Mouse (Mus musculus) heart, postnatal 0 days (tissue): ENCODE data around the gene Foxp1. TPM values are rescaled to one million over a fixed set of nuclear protein-coding genes. Genes with fewer than 3 reads are reported as not detected.

Experiments used
- ATAC-seq: fragments of 200-750 bp; cut with Nextera tagmentation; 2 replicates; pipeline ENCODE4 v1.8.0; 2017; ENCODE audit warnings: low read depth, moderate number of reproducible peaks, moderate library complexity; ENCODE audit not compliant: insufficient read depth
- DNase-seq: peaks from one replicate; pipeline ENCODE4 v3.0.0-alpha.2; 2016; ENCODE audit warnings: low spot score
- H3K27ac ChIP-seq: fragments of 300-500 bp; sonication (generic); 2 replicates; pipeline ENCODE4 v1.5.1; 2014; ENCODE audit warnings: low read depth, mild to moderate bottlenecking
- H3K27me3 ChIP-seq: fragments of 300-500 bp; sonication (generic); 2 replicates; pipeline ENCODE4 v1.6.1; 2014; ENCODE audit warnings: low read length, mixed read lengths; ENCODE audit not compliant: control insufficient read depth, insufficient read depth
- H3K36me3 ChIP-seq: fragments of 300-500 bp; sonication (generic); replicated peaks from 2 replicates; pipeline ENCODE4 v1.6.1; 2014; ENCODE audit warnings: low read length, mixed read lengths; ENCODE audit not compliant: control insufficient read depth, insufficient read depth
- H3K4me1 ChIP-seq: fragments of 300-500 bp; sonication (generic); 2 replicates; pipeline ENCODE4 v1.6.1; 2014; ENCODE audit warnings: antibody characterized with exemption; ENCODE audit not compliant: control insufficient read depth, insufficient read depth
- H3K4me2 ChIP-seq: fragments of 300-500 bp; sonication (generic); 2 replicates; pipeline ENCODE4 v1.6.1; 2014; ENCODE audit warnings: low read depth, mild to moderate bottlenecking, low read length, moderate library complexity
- H3K4me3 ChIP-seq: fragments of 300-500 bp; sonication (generic); 2 replicates; pipeline ENCODE4 v1.5.1; 2014; ENCODE audit warnings: low read depth, low read length
- H3K9ac ChIP-seq: fragments of 300-500 bp; sonication (generic); replicated peaks from 2 replicates; pipeline ENCODE4 v1.6.1; 2014; ENCODE audit warnings: low read depth, low read length, mixed read lengths
- H3K9me3 ChIP-seq: fragments of 300-500 bp; sonication (generic); replicated peaks from 2 replicates; pipeline ENCODE4 v1.6.1; 2016; ENCODE audit warnings: low read length; ENCODE audit not compliant: control insufficient read depth
- CTCF ChIP-seq: IDR thresholded peaks from 2 replicates; pipeline ENCODE4 v1.5.1; 2016; ENCODE audit warnings: antibody characterized with exemption, control low read depth, low read depth
- EP300 ChIP-seq: IDR thresholded peaks from 2 replicates; pipeline ENCODE4 v1.6.1; 2016; ENCODE audit warnings: antibody characterized with exemption, low read depth
- WGBS: fragments of 180-500 bp; shearing (Covaris S2); extraction: QIAGEN DNeasy Blood & Tissue Kit; methylation state at CpG from one replicate; pipeline ENCODE4 v1.1.7; 2014; 5-methylcytosine and 5-hydroxymethylcytosine counted together
- polyA plus RNA-seq: library from polyadenylated mRNA; unstranded; fragments of >200 nt; fragmentation: Nextera tagmentation; extraction: Ambion mirVana; gene quantifications from 2 replicates; pipeline ENCODE4 v1.2.1, GENCODE M21; 2015
- total RNA-seq: library from RNA; depleted of rRNA; stranded (reverse); fragments of >200 nt; gene quantifications from 2 replicates; pipeline ENCODE4 v1.2.3, GENCODE M21; 2014; ENCODE audit warnings: low replicate concordance

The Foxp1 gene
- total and polyA plus RNA-seq, 2 experiments from 2014 or later, result 40.7 to 88.1 TPM

DNA sequence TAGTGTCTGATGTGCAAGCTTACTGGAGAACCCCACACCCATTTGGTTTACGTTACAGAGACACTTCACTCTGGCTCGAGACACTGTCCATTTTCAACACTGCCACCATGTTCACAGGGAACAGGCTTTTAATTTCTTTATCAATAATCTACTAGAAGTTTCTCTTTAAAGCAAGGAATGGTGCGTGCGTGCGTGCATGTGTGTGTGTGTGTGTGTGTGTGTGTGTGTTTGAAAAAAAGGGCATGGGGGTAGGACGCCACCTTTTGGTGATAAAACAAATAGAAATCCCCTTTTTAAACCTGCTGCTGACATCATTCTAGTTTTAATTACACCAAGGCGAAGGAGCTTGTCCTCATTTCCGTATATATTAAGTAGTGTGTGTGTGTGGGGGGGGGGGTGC lies 2.8 kb upstream of the Foxp1 start:
- Histone ChIP-seq H3K27me3 (no peaks in the 10 kb centered on the region), H3K36me3 (no peaks in the 10 kb centered on the region; the same call in 1 of the 2 replicates), H3K9ac (no peak overlapping the region), H3K4me1 (no peaks in the 10 kb centered on the region), H3K9me3 (peaks cover 6% of the 10 kb centered on the region; the same call in 1 of the 2 replicates), H3K4me3 (no peak overlapping the region), H3K4me2 (no peak overlapping the region), H3K27ac (no peak overlapping the region)
- WGBS, result 55% methylated on average over 8 of the region's 8 CpGs
- DNase-seq, result peak; percentile 20
- TF ChIP-seq CTCF (peak; percentile 45), EP300 (no peak)
- ATAC-seq, result no peak

DNA sequence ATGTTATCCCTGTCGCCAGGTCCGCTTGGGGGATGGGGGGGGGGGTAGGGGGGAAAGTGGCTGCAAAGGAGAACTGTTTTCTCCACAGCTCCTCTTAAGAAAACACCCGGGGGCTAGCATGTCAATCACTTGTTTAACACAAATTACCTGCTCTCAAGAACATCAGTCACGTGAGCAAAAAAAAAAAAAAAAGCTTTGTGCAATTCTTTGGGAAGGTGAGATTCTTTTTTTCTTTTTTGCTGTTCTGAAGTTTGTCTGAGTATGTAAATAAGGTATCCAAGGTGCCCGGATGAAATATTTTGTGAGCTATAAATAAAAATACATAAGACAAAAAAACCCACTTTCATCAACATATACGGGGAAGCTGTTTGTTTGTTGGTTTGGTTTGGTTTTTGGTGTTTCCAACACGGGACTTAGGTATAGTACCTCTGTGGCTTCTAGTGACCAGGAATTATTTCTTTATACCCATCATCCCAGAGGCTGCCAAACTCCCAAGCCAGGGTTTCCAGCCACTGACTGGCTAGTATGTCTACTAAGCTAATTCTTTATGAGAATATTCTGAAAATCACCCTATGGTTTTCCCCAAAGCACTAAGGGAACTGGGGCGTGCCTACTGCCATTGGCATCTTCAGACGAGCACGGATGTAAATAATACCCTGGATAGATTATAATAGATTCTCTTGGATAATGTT lies 1.3 kb upstream of the Foxp1 start:
- no peak for DNase-seq
- peak overlapping the region; percentile 85 for H3K9ac ChIP-seq
- peak overlapping the region; percentile 99 for H3K27ac ChIP-seq
- no peaks in the 10 kb centered on the region for H3K27me3 ChIP-seq
- H3K4me2 ChIP-seq, result peak overlapping the region; percentile 93
- peak overlapping the region; percentile 72 for H3K4me3 ChIP-seq
- 24% methylated on average over 10 of the region's 10 CpGs for WGBS
- H3K9me3 ChIP-seq, result peaks cover 6% of the 10 kb centered on the region; the same call in 1 of the 2 replicates
- H3K4me1 ChIP-seq, result no peaks in the 10 kb centered on the region
- TF ChIP-seq CTCF (no peak), EP300 (no peak)
- no peak for ATAC-seq
- no peaks in the 10 kb centered on the region; the same call in 1 of the 2 replicates for H3K36me3 ChIP-seq

DNA sequence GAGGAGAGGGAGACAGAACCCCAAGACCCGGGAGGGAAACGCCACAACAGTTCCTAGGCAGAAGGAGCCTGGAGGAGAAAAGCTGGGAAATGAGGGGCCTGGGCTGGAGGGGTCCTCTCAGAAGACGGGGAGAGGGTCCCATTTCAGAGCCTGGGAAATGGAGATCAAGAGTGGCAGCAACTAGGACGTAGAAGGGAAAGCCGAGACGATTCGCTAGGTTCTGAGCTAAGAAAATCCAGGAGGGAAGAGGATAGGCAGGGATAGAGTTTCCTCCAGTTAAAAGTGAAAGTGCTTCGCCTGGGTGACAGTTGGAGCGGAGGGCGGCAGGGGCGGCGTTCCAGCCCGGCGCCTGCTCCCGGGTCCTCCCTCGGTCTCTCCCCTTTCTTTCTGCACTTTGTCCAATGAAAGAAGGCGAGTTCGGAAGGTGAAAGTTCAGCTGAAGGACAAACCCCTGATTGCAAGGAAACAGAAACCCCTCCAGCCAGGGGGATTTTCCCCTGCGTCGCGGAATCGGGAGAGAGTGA lies 650 bp upstream of the Foxp1 start:
- Histone ChIP-seq H3K4me3 (peak overlapping the region; percentile 72), H3K27me3 (no peaks in the 10 kb centered on the region), H3K9me3 (peaks cover 6% of the 10 kb centered on the region; the same call in 1 of the 2 replicates), H3K9ac (peak overlapping the region; percentile 85), H3K36me3 (no peaks in the 10 kb centered on the region; the same call in 1 of the 2 replicates), H3K4me2 (peak overlapping the region; percentile 93), H3K4me1 (no peaks in the 10 kb centered on the region), H3K27ac (peak overlapping the region; percentile 99)
- no peak for TF ChIP-seq CTCF
- TF ChIP-seq EP300, result no peak
- ATAC-seq, result peak; percentile 61
- 0% methylated on average over 21 of the region's 22 CpGs for WGBS
- DNase-seq, result peak; percentile 87

DNA sequence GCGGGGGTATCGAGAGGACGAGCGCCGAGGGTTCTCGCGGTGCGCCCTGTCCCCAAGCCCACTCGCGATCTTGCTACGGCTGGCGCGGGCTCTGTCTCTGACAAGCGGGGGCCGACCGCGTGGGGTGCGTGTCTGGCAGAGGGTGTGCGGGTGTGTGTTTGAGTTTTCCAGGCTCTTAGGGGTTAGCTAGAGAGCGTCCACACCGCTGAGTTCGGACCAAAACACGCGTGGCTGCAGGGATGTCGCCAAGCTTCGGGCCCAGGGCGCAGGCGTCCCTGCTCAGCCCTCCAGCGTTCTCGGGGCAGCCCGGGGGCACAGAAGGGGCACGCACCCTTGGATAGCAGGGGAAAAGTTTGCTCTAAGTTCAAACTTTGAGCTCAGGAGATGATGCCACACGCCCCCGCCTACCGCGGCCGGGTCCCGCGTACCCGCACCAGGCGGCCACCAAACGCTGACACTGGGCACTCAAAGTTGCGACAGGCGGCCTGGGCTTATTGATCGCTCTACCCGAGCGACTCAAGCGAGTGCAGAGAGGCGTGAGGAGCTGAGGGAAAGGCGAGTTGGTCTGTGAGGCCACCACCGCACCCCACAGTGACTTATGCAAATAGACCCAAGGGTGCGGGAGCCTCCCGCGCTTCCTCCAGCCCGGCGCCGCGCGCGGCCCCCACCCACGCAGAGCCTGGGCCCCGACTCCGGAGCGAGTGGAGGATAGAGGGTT lies 721 bp downstream of the Foxp1 start:
- no peaks in the 10 kb centered on the region; the same call in 1 of the 2 replicates for H3K36me3 ChIP-seq
- peak overlapping the region; percentile 93 for H3K4me2 ChIP-seq
- WGBS, result under 1% methylated on average over 64 of the region's 64 CpGs
- H3K27ac ChIP-seq, result peak overlapping the region; percentile 99
- no peak for TF ChIP-seq EP300
- no peak for TF ChIP-seq CTCF
- DNase-seq (peak; percentile 31), ATAC-seq (peak; percentile 10)
- H3K9ac ChIP-seq, result peak overlapping the region; percentile 85
- no peaks in the 10 kb centered on the region for H3K4me1 ChIP-seq
- H3K27me3 ChIP-seq, result no peaks in the 10 kb centered on the region
- no peaks in the 10 kb centered on the region for H3K9me3 ChIP-seq
- peak overlapping the region; percentile 72 for H3K4me3 ChIP-seq

DNA sequence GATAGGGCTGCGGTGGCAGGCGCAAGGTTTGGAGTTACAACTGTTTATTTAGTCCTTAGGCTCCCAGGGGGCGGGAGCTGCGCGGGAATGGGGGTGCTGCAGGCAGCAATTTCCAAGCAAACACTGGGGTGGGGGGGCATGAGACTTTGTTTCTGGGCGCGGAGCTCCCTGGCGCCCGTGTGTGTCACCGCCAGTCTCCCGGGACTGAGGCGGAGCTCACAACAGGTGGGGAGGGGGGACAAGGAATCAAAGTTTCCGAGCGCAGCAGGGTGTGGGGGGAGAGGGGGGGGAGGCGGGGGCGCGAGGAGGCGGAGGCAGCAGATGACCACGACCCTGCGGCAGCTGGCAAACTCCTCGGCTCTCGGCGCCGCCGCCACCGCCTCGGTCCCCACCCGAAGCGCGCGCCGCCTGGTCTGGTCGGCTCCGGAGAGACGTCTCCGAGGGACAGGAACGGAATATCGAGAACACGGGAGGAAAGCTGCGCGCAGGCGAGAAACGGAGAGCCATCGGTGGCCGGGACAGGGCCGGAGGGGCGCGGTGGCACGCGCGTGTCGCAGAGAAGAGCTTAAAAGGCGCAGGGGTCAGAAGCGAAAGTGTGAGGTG lies 1.4 kb downstream of the Foxp1 start:
- Histone ChIP-seq H3K9me3 (no peaks in the 10 kb centered on the region), H3K4me2 (peak overlapping the region; percentile 93), H3K4me1 (no peaks in the 10 kb centered on the region), H3K9ac (peak overlapping the region; percentile 85), H3K36me3 (no peaks in the 10 kb centered on the region), H3K27me3 (no peaks in the 10 kb centered on the region), H3K27ac (peak overlapping the region; percentile 99), H3K4me3 (peak overlapping the region; percentile 72)
- DNase-seq (peak; percentile 66), ATAC-seq (peak; percentile 65)
- WGBS, result under 1% methylated on average over 52 of the region's 54 CpGs
- TF ChIP-seq CTCF (no peak), EP300 (no peak)
